Mouse (Mus musculus) ES-Bruce4 (cell line): ENCODE measurements at regions not wholly inside any gene's neighbourhood (a gene's known extent, or its start where the extent isn't known, plus 50 kb on each side); places are given as distances from the start of the nearest gene placed in this dataset.

Experiments
- EP300 ChIP-seq: IDR thresholded peaks from 2 replicates; pipeline ENCODE4 v1.6.1; 2011; ENCODE audit warnings: low read depth, low read length; ENCODE audit not compliant: insufficient read depth
- POLR2A ChIP-seq: IDR thresholded peaks from one replicate; pipeline ENCODE4 v1.8.1; 2011; ENCODE audit warnings: low read length; ENCODE audit not compliant: insufficient read depth

DNA sequence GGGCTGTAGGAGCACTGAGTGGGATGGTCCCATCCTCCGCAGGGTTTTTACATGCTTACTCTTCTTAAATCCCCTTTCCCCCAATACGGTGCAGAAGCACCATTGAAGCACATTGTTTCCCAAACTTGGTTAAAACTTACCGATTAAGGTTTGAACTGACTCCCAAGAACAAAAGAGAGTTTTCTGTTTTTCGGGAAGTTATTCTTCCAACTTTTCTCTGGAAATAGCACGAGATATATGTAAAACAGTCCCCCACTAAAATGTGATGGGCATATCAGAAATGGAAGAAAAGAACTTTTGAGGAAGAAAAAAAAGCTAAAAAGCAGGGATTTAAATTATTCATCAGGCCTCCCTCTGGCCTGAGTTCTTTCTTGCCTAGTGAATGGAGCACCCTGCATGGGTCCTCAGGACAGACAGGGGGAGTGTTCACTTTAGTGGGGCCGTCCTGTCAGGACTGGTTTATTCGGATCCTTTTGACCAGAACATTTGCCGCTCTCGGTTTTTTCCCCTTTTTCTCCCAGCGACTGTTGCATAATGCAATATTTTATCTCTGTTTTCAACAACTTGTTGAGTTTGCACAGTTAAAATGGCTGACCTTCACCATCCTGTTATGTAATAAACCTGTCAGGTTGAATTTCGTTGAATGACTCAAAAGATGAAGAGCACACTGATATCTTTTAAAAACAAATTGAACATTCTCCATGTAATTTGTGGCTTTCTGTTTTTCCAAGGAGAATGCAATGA is 187.4 kb upstream of the Dnajc24 start:
- TF ChIP-seq EP300: no peak
- no peak for TF ChIP-seq POLR2A
